Mouse (Mus musculus): ENCODE measurements at regions not wholly inside any gene's neighbourhood (a gene's known extent, or its start where the extent isn't known, plus 50 kb on each side); places are given as distances from the start of the nearest gene placed in this dataset.
"Not testable (repeated sequence)": the region's sequence is repeated elsewhere in the genome, so short reads cannot be mapped to it uniquely, and the experiment has no call there.

DNA sequence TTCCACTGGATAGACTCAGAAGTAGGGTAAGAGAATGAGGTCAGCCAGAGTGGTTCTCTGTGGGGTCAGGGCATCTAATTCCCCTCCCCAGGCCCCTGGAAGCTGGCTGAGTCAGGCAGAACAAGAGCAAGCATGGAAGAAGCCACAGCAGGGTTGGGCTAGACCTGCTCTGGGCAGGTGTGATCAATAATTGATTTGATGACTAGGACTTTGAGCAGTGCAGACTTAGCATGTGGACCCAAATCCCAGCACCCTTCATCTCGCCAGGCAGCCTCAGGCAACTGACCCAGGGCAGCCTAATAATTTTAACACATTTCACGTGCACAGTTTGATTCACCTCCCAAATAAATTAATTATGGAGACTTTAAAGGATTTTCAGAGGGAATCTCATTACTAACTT lies 67.2 kb downstream of the Qdpr start:
- 90% methylated on average over 2 of the region's 2 CpGs for WGBS
- no peak for TF ChIP-seq CTCF (IDR thresholded peaks at IDR 0.05; ENCODE audit: insufficient read depth, low read depth, low read length)
- TF ChIP-seq POLR2A (IDR thresholded peaks at IDR 0.05; ENCODE audit: insufficient read depth, low read depth, low read length) = no peak
- H3K27ac ChIP-seq (ENCODE audit: insufficient read depth, low read depth, low read length) = no peak overlapping the region
- H3K4me3 ChIP-seq (ENCODE audit: insufficient read depth, low read depth, low read length) = no peak overlapping the region
- H3K4me1 ChIP-seq (ENCODE audit: control insufficient read depth, insufficient read depth, low read length) = no peaks in the 10 kb centered on the region

- no peak for TF ChIP-seq POLR2A (IDR thresholded peaks at IDR 0.05; ENCODE audit: insufficient read depth, low read depth, low read length)
- TF ChIP-seq CTCF (IDR thresholded peaks at IDR 0.05; ENCODE audit: insufficient read depth, low read depth, low read length) = no peak
- no peaks in the 10 kb centered on the region for H3K4me1 ChIP-seq (ENCODE audit: control insufficient read depth, insufficient read depth, low read length)
- no peak overlapping the region for H3K4me3 ChIP-seq (ENCODE audit: insufficient read depth, low read depth, low read length)
- no peak overlapping the region for H3K27ac ChIP-seq (ENCODE audit: insufficient read depth, low read depth, low read length)
- 14% methylated on average over 2 of the region's 2 CpGs for WGBS
Measured at GRCm38 (mm10) chr5:45378486-45378885, 71.5 kb downstream of the Qdpr start.

- WGBS = 88% methylated on average over 2 of the region's 2 CpGs
- H3K4me1 ChIP-seq (ENCODE audit: control insufficient read depth, insufficient read depth, low read length) = no peaks in the 10 kb centered on the region
- H3K4me3 ChIP-seq (ENCODE audit: insufficient read depth, low read depth, low read length) = no peak overlapping the region
- TF ChIP-seq POLR2A (IDR thresholded peaks at IDR 0.05; ENCODE audit: insufficient read depth, low read depth, low read length) = no peak
- TF ChIP-seq CTCF (IDR thresholded peaks at IDR 0.05; ENCODE audit: insufficient read depth, low read depth, low read length) = no peak
- no peak overlapping the region for H3K27ac ChIP-seq (ENCODE audit: insufficient read depth, low read depth, low read length)
Measured at GRCm38 (mm10) chr5:45373069-45373468, 77.0 kb downstream of the Qdpr start.

GRCm38 (mm10) chr5:45368451-45368850 lies 81.6 kb downstream of the Qdpr start:
- Histone ChIP-seq H3K4me1 (ENCODE audit: control insufficient read depth, insufficient read depth, low read length) (no peaks in the 10 kb centered on the region), H3K4me3 (ENCODE audit: insufficient read depth, low read depth, low read length) (no peak overlapping the region), H3K27ac (ENCODE audit: insufficient read depth, low read depth, low read length) (no peak overlapping the region)
- no peak for TF ChIP-seq CTCF (IDR thresholded peaks at IDR 0.05; ENCODE audit: insufficient read depth, low read depth, low read length)
- WGBS = 86% methylated on average over 6 of the region's 6 CpGs

DNA sequence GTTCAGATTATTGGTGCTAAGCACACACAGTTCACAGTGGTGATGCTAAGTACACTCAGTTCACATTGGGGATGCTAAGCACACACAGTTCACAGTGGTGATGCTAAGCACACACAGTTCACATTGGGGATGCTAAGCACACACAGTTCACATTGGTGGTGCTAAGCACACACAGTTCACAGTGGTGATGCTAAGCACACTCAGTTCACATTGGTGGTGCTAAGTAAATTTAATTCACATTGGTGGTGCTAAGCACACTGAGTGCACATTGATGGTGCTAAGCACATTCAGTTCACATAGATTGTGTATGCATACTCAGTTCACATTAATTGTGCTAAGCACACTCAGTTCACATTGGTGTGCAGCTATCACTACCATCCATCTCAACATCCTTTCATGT lies 89.8 kb downstream of the Qdpr start:
- TF ChIP-seq POLR2A (IDR thresholded peaks at IDR 0.05; ENCODE audit: insufficient read depth, low read depth, low read length) (no peak), CTCF (IDR thresholded peaks at IDR 0.05; ENCODE audit: insufficient read depth, low read depth, low read length) (no peak)
- H3K4me1 ChIP-seq (ENCODE audit: control insufficient read depth, insufficient read depth, low read length) = no peaks in the 10 kb centered on the region
- no peak overlapping the region for H3K27ac ChIP-seq (ENCODE audit: insufficient read depth, low read depth, low read length)
- no peak overlapping the region for H3K4me3 ChIP-seq (ENCODE audit: insufficient read depth, low read depth, low read length)

GRCm38 (mm10) chr5:45340411-45340810 lies 109.6 kb downstream of the Qdpr start:
- Histone ChIP-seq H3K4me3 (ENCODE audit: insufficient read depth, low read depth, low read length) (no peak overlapping the region), H3K27ac (ENCODE audit: insufficient read depth, low read depth, low read length) (no peak overlapping the region), H3K4me1 (ENCODE audit: control insufficient read depth, insufficient read depth, low read length) (no peaks in the 10 kb centered on the region)
- WGBS = 94% methylated on average over 3 of the region's 3 CpGs
- TF ChIP-seq POLR2A (IDR thresholded peaks at IDR 0.05; ENCODE audit: insufficient read depth, low read depth, low read length) (no peak), CTCF (IDR thresholded peaks at IDR 0.05; ENCODE audit: insufficient read depth, low read depth, low read length) (no peak)

DNA sequence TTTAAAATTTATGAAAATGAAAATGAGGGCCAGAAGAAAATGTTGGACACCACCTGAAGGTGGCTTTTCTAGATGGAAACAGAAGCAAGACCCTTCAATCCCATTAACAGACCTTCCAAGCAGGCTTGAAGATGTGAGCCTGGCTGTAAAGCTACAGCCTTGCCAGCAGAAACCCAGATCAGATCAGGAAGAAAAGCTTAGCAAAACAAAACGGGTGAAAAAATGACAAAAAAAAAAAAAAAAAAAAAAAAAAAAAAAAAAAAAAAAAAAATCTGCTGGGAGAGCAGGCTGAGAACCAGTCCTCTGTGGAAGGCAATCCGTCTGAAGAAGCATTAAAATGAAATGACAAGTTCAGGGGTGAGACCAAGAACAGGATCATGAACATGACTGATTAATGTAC lies 113.2 kb downstream of the Qdpr start:
- TF ChIP-seq CTCF (IDR thresholded peaks at IDR 0.05; ENCODE audit: insufficient read depth, low read depth, low read length) (no peak), POLR2A (IDR thresholded peaks at IDR 0.05; ENCODE audit: insufficient read depth, low read depth, low read length) (no peak)
- H3K4me1 ChIP-seq (ENCODE audit: control insufficient read depth, insufficient read depth, low read length) = no peaks in the 10 kb centered on the region
- 82% methylated on average over 2 of the region's 2 CpGs for WGBS
- H3K4me3 ChIP-seq (ENCODE audit: insufficient read depth, low read depth, low read length) = no peak overlapping the region
- no peak overlapping the region for H3K27ac ChIP-seq (ENCODE audit: insufficient read depth, low read depth, low read length)

DNA sequence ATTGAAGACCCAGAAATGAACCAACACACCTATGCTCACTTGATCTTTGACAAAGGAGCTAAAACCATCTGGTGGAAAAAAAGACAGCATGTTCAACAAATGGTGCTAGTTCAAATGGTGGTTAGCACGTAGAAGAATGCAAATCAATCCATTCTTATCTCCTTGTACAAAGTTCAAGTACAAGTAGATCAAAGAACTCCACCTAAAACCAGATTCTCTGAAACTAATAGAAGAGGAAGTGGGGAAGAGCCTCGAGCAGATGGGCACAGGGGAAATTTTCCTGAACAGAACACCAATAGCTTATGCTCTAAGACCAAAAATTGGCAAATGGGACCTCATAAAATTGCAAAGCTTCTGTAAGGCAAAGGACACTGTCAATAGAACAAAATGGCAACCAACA lies 125.6 kb downstream of the Qdpr start:
- WGBS = 77% methylated on average over 2 of the region's 2 CpGs
- not testable (repeated sequence) for H3K4me3 ChIP-seq (ENCODE audit: insufficient read depth, low read depth, low read length); H3K27ac ChIP-seq (ENCODE audit: insufficient read depth, low read depth, low read length); H3K4me1 ChIP-seq (ENCODE audit: control insufficient read depth, insufficient read depth, low read length)

DNA sequence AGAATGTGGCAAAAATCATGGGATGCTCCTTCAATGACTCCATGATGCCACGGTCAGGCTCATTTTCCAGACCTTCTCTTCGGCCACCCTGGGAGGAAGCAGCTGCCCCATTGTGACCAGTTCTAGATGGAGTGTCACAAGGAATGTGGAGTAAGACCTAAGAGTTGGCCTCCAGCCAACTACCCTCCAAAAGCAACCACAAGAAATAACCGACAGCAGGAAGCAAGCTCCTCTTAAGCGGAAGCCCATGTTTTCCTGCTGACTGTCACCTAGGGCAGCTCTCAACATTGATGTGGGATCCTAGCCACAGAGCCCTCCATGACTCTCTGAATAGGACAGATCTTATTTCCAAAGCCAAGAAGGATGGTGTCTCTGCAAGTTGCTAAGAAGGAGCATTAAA lies 126.5 kb downstream of the Qdpr start:
- Histone ChIP-seq H3K27ac (ENCODE audit: insufficient read depth, low read depth, low read length) (no peak overlapping the region), H3K4me3 (ENCODE audit: insufficient read depth, low read depth, low read length) (no peak overlapping the region), H3K4me1 (ENCODE audit: control insufficient read depth, insufficient read depth, low read length) (no peaks in the 10 kb centered on the region)
- WGBS = 81% methylated on average over 4 of the region's 4 CpGs
- no peak for TF ChIP-seq POLR2A (IDR thresholded peaks at IDR 0.05; ENCODE audit: insufficient read depth, low read depth, low read length)
- TF ChIP-seq CTCF (IDR thresholded peaks at IDR 0.05; ENCODE audit: insufficient read depth, low read depth, low read length) = no peak

DNA sequence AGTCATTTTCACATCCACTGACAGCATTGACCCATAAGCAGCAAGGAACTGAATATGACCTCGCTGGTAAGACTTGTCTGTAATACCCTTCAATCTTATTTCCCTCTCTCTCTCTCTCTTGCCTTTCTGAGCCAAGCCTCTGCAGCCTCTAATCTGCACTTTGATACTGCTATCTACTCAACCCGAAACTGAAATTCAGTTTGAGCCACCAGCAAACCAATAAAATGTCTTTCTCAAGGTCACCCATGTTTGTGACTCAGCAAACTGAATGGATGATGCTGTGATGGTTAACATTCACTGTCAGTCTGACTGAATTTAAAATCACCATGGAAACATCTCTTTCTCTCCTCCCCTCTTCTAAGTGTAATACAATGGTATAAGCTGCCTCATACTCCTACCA lies 132.0 kb downstream of the Qdpr start:
- TF ChIP-seq CTCF (IDR thresholded peaks at IDR 0.05; ENCODE audit: insufficient read depth, low read depth, low read length) (no peak), POLR2A (IDR thresholded peaks at IDR 0.05; ENCODE audit: insufficient read depth, low read depth, low read length) (no peak)
- Histone ChIP-seq H3K27ac (ENCODE audit: insufficient read depth, low read depth, low read length) (no peak overlapping the region), H3K4me1 (ENCODE audit: control insufficient read depth, insufficient read depth, low read length) (no peaks in the 10 kb centered on the region), H3K4me3 (ENCODE audit: insufficient read depth, low read depth, low read length) (no peak overlapping the region)
- WGBS = 81% methylated on average over 2 of the region's 2 CpGs

Measured in olfactory bulb, adult 2 months (tissue).